Mouse (Mus musculus) CH12.LX (cell line): ENCODE data around the gene Ccser1. TPM values are rescaled to one million over a fixed set of nuclear protein-coding genes. Genes with fewer than 3 reads are reported as not detected.

Experiments used
- DNase-seq: peaks from one replicate; pipeline ENCODE4 v3.0.0-alpha.2; 2013; ENCODE audit errors: extremely low read depth
- H3K27ac ChIP-seq: 2 replicates; pipeline ENCODE4 v1.5.1; 2012; ENCODE audit warnings: low read depth, mild to moderate bottlenecking, control low read depth, moderate library complexity; ENCODE audit not compliant: insufficient read depth
- H3K27me3 ChIP-seq: replicated peaks from 2 replicates; pipeline ENCODE3; 2012; ENCODE audit warnings: inconsistent platforms
- H3K36me3 ChIP-seq, 2 experiments: replicated peaks in 1 of 2; 2 replicates each; pipeline versions ENCODE3 to v1.6.1; 2012; ENCODE audit warnings: inconsistent platforms in 1 of 2, low read length in 1 of 2, mild to moderate bottlenecking in 1 of 2, mixed read lengths in 1 of 2, moderate library complexity in 1 of 2; ENCODE audit not compliant: control insufficient read depth in 1 of 2, insufficient read depth in 1 of 2
- H3K4me1 ChIP-seq, 2 experiments: 2 replicates each; pipeline ENCODE4 v1.6.1; 2012; ENCODE audit warnings: inconsistent platforms in 1 of 2, moderate library complexity in 1 of 2; ENCODE audit not compliant: insufficient read depth in 2 of 2, control insufficient read depth in 1 of 2
- H3K4me2 ChIP-seq: 2 replicates; pipeline ENCODE4 v1.6.1; 2012; ENCODE audit warnings: low read depth, mild to moderate bottlenecking, control low read depth; ENCODE audit not compliant: poor library complexity, insufficient read depth, severe bottlenecking
- H3K4me3 ChIP-seq, 3 experiments: fragments of 150-350 bp in 1 of 3; sonication (generic) in 1 of 3; replicated peaks in 1 of 3; 2 replicates each; pipeline versions ENCODE3 to v1.5.1; 2011 to 2012; ENCODE audit warnings: low read depth in 2 of 3, low read length in 2 of 3, mild to moderate bottlenecking in 2 of 3, moderate library complexity in 2 of 3, control low read depth in 1 of 3, improper control_type of control experiment in 1 of 3, inconsistent platforms in 1 of 3, mixed read lengths in 1 of 3; ENCODE audit not compliant: poor library complexity in 1 of 3
- H3K79me2 ChIP-seq: replicated peaks from 2 replicates; pipeline ENCODE4 v1.6.1; 2012; ENCODE audit warnings: mild to moderate bottlenecking, moderate library complexity; ENCODE audit not compliant: control insufficient read depth, poor library complexity, insufficient read depth, severe bottlenecking; ENCODE audit errors: extremely low read depth
- H3K9ac ChIP-seq: 2 replicates; pipeline ENCODE4 v1.6.1; 2012; ENCODE audit warnings: low read depth, mild to moderate bottlenecking, control low read depth, moderate library complexity; ENCODE audit not compliant: insufficient read depth
- H3K9me3 ChIP-seq: replicated peaks from 2 replicates; pipeline ENCODE3; 2012; ENCODE audit warnings: low read length, inconsistent platforms, mixed read lengths
- CHD1 ChIP-seq: IDR thresholded peaks from 2 replicates; pipeline ENCODE4 v1.6.1; 2012; ENCODE audit warnings: low read depth, low read length, improper control_type of control experiment, inconsistent platforms
- CTCF ChIP-seq, 2 experiments: IDR thresholded peaks in 1 of 2; conservative IDR thresholded peaks in 1 of 2; 2 replicates each; pipeline ENCODE4 v1.5.1; 2011 to 2012; ENCODE audit warnings: low read depth in 2 of 2, low read length in 2 of 2, improper control_type of control experiment in 1 of 2, inconsistent platforms in 1 of 2, mild to moderate bottlenecking in 1 of 2, moderate library complexity in 1 of 2
- ETS1 ChIP-seq: conservative IDR thresholded peaks from 2 replicates; pipeline ENCODE4 v1.6.1; 2012; ENCODE audit warnings: low read depth, mild to moderate bottlenecking, inconsistent platforms, low read length, improper control_type of control experiment, moderate library complexity
- GABPA ChIP-seq: IDR thresholded peaks from 2 replicates; pipeline ENCODE4 v1.6.1; 2012; ENCODE audit warnings: low read depth, low read length, improper control_type of control experiment, inconsistent platforms; ENCODE audit not compliant: insufficient replicate concordance
- HCFC1 ChIP-seq: IDR thresholded peaks from 2 replicates; pipeline ENCODE4 v1.6.1; 2012; ENCODE audit warnings: low read depth, mild to moderate bottlenecking, inconsistent platforms, low read length, improper control_type of control experiment
- IRF4 ChIP-seq: IDR thresholded peaks from 2 replicates; pipeline ENCODE4 v1.6.1; 2014; ENCODE audit warnings: low read depth, mild to moderate bottlenecking, inconsistent platforms, low read length, improper control_type of control experiment
- JUN ChIP-seq: IDR thresholded peaks from 2 replicates; pipeline ENCODE4 v1.6.1; 2011; ENCODE audit warnings: low read depth, mild to moderate bottlenecking, low read length, improper control_type of control experiment, moderate library complexity; ENCODE audit not compliant: insufficient read depth
- MAFK ChIP-seq: IDR thresholded peaks from 2 replicates; pipeline ENCODE4 v1.6.1; 2011; ENCODE audit warnings: low read length, improper control_type of control experiment; ENCODE audit not compliant: insufficient replicate concordance
- MYC ChIP-seq: IDR thresholded peaks from 2 replicates; pipeline ENCODE4 v1.6.1; 2011; ENCODE audit warnings: low read depth, mild to moderate bottlenecking, improper control_type of control experiment, low read length
- NELFE ChIP-seq: IDR thresholded peaks from 2 replicates; pipeline ENCODE4 v1.6.1; 2011; ENCODE audit warnings: low read depth, low read length, improper control_type of control experiment
- PAX5 ChIP-seq: IDR thresholded peaks from 2 replicates; pipeline ENCODE4 v1.6.1; 2012; ENCODE audit warnings: low read length, inconsistent platforms, mixed read lengths
- POLR2A ChIP-seq: IDR thresholded peaks from 2 replicates; pipeline ENCODE4 v1.6.1; 2011; ENCODE audit warnings: low read depth, mild to moderate bottlenecking, improper control_type of control experiment, low read length
- RAD21 ChIP-seq: IDR thresholded peaks from 2 replicates; pipeline ENCODE4 v1.6.1; 2011; ENCODE audit warnings: low read depth, mild to moderate bottlenecking, low read length, improper control_type of control experiment, moderate library complexity
- SIN3A ChIP-seq: IDR thresholded peaks from 2 replicates; pipeline ENCODE4 v1.6.1; 2012; ENCODE audit warnings: low read length, improper control_type of control experiment, inconsistent platforms
- TBP ChIP-seq: conservative IDR thresholded peaks from 2 replicates; pipeline ENCODE4 v1.6.1; 2011; ENCODE audit warnings: low read depth, low read length, improper control_type of control experiment
- ZC3H11A ChIP-seq: IDR thresholded peaks from 2 replicates; pipeline ENCODE4 v1.6.1; 2012; ENCODE audit warnings: low read depth, mild to moderate bottlenecking, inconsistent platforms, low read length, improper control_type of control experiment
- ZNF384 ChIP-seq: IDR thresholded peaks from 2 replicates; pipeline ENCODE4 v1.6.1; 2012; ENCODE audit warnings: low read depth, low read length, improper control_type of control experiment, inconsistent platforms
- dilution Hi-C: fragments of 300-500 bp; cut with MboI; formaldehyde crosslinking; loops from 2 replicates; pipeline ENCODE4 v1.14.3; 2020; ENCODE audit warnings: low sequenced_read_pairs; ENCODE audit not compliant: extremely low pct_unique_long_range_greater_than_20kb, extremely low pct_ligation_motif_present
- in situ Hi-C: fragments of 300-500 bp; cut with MboI; formaldehyde crosslinking; loops from 3 replicates; pipeline ENCODE4 v1.14.3; 2019; ENCODE audit warnings: low sequenced_read_pairs, low pct_ligation_motif_present, low pct_unique_long_range_greater_than_20kb, mixed read lengths
- polyA plus RNA-seq: library from polyadenylated mRNA; unstranded; fragments of >175 nt; gene quantifications from 2 replicates; pipeline ENCODE4 v1.2.1, GENCODE M21; 2012; ENCODE audit warnings: low read depth; ENCODE audit not compliant: insufficient read length
- total RNA-seq, 2 experiments: library from RNA; depleted of rRNA; stranded (reverse); fragments of 300-350 nt in 1 of 2; fragments of >200 nt in 1 of 2; gene quantifications; 2 replicates each; pipeline ENCODE4 v1.2.3; 2012 to 2014

Gene Ccser1
- total and polyA plus RNA-seq, 3 experiments = not detected

DNA sequence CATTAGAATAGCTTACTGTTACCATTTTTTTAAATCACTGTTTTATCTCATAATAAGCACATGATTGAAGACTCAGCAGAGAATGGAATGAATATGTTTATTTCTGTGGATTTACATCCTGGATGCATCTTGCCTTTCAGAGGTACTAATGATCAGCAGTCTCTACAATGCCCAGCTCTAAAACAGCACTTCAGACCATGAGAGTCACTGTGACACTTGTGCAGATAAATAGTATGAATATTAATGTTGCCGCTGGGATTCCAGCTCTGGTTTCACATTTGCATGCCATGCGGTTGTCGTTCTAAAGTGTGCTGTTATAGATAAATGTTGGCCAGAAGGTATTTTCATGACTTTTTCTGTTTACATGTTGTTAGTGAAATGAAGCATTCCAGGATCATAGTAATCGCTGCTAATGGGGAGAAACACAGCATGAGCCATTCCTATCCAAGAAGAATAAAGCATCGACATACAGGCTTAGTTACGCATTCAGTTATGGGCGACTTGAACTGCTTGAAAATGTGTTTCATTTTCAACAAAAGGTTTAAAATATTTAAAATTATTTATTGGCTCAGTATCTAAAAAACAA lies 363.4 kb downstream of the Ccser1 start:
- no peak for DNase-seq
- Histone ChIP-seq H3K4me2 (no peak overlapping the region), H3K4me1 (no peaks in the 10 kb centered on the region), H3K27me3 (no peaks in the 10 kb centered on the region), H3K27ac (no peak overlapping the region), H3K4me3 (no peak overlapping the region), H3K79me2 (no peaks in the 10 kb centered on the region), H3K9ac (no peak overlapping the region), H3K36me3 (no peaks in the 10 kb centered on the region), H3K9me3 (peaks cover 21% of the 10 kb centered on the region)
- no peak for TF ChIP-seq RAD21
- TF ChIP-seq NELFE = no peak
- no peak for TF ChIP-seq ZNF384
- no peak for TF ChIP-seq JUN
- TF ChIP-seq POLR2A = no peak
- TF ChIP-seq CTCF (conservative IDR thresholded peaks at IDR 0.05 in 1 of 2, IDR thresholded peaks at IDR 0.05 in 1 of 2; ENCODE audit: low read depth in 2 of 2, low read length in 2 of 2) = no peak
- no peak for TF ChIP-seq ETS1
- no peak for TF ChIP-seq CHD1
- TF ChIP-seq TBP = no peak
- TF ChIP-seq MAFK = no peak
- TF ChIP-seq IRF4 = no peak
- TF ChIP-seq ZC3H11A = no peak
- no peak for TF ChIP-seq GABPA
- TF ChIP-seq SIN3A = no peak
- no peak for TF ChIP-seq PAX5
- TF ChIP-seq HCFC1 = no peak
- no peak for TF ChIP-seq MYC
- dilution Hi-C loops (no loop called here), in situ Hi-C loops (no loop called here)

GRCm38 (mm10) chr6:61567551-61567950 lies 387.4 kb downstream of the Ccser1 start:
- Histone ChIP-seq H3K79me2 (no peaks in the 10 kb centered on the region), H3K4me1 (no peaks in the 10 kb centered on the region), H3K4me3 (no peak overlapping the region), H3K4me2 (no peak overlapping the region), H3K9me3 (peaks cover 38% of the 10 kb centered on the region), H3K36me3 (no peaks in the 10 kb centered on the region), H3K27me3 (no peaks in the 10 kb centered on the region), H3K27ac (no peak overlapping the region), H3K9ac (no peak overlapping the region)
- dilution Hi-C loops = no loop called here
- TF ChIP-seq ZNF384 = no peak
- DNase-seq = no peak
- in situ Hi-C loops = no loop called here
